Mouse (Mus musculus) intestine, embryonic 16.5 days (tissue): ENCODE data around the gene Tnpo3. TPM values are rescaled to one million over a fixed set of nuclear protein-coding genes. Genes with fewer than 3 reads are reported as not detected.

Experiments
- ATAC-seq: fragments of 200-750 bp; cut with Nextera tagmentation; 2 replicates; pipeline ENCODE4 v1.8.0; 2017; ENCODE audit warnings: moderate TSS enrichment, moderate library complexity
- H3K27ac ChIP-seq: fragments of 300-500 bp; sonication (generic); 2 replicates; pipeline ENCODE4 v1.5.1; 2014; ENCODE audit warnings: mild to moderate bottlenecking, low read length
- H3K27me3 ChIP-seq: fragments of 300-500 bp; sonication (generic); replicated peaks from 2 replicates; pipeline ENCODE4 v1.6.1; 2014; ENCODE audit warnings: low read length, control low read depth, mixed read lengths; ENCODE audit not compliant: control insufficient read depth, insufficient read depth
- H3K36me3 ChIP-seq: fragments of 300-500 bp; sonication (generic); 2 replicates; pipeline ENCODE4 v1.6.1; 2014; ENCODE audit warnings: low read length, control low read depth; ENCODE audit not compliant: control insufficient read depth, insufficient read depth
- H3K4me1 ChIP-seq: fragments of 300-500 bp; sonication (generic); 2 replicates; pipeline ENCODE4 v1.6.1; 2014; ENCODE audit warnings: low read length, control low read depth, mixed read lengths; ENCODE audit not compliant: control insufficient read depth, insufficient read depth
- H3K4me2 ChIP-seq: fragments of 300-500 bp; sonication (generic); 2 replicates; pipeline ENCODE4 v1.6.1; 2014; ENCODE audit warnings: low read depth, low read length, control low read depth
- H3K4me3 ChIP-seq: fragments of 300-500 bp; sonication (generic); 2 replicates; pipeline ENCODE4 v1.5.1; 2014; ENCODE audit warnings: mild to moderate bottlenecking, low read length
- H3K9ac ChIP-seq: fragments of 300-500 bp; sonication (generic); 2 replicates; pipeline ENCODE4 v1.6.1; 2014; ENCODE audit warnings: low read depth, low read length
- H3K9me3 ChIP-seq: fragments of 300-500 bp; sonication (generic); 2 replicates; pipeline ENCODE4 v1.6.1; 2016; ENCODE audit warnings: low read length, control low read depth; ENCODE audit not compliant: control insufficient read depth
- WGBS: fragments of 180-500 bp; shearing (Covaris S2); extraction: QIAGEN DNeasy Blood & Tissue Kit; methylation state at CpG from one replicate; pipeline ENCODE4 v1.1.7; 2014; 5-methylcytosine and 5-hydroxymethylcytosine counted together
- polyA plus RNA-seq: library from polyadenylated mRNA; unstranded; fragments of >200 nt; fragmentation: Nextera tagmentation; extraction: Ambion mirVana; gene quantifications from 2 replicates; pipeline ENCODE4 v1.2.1, GENCODE M21; 2015

Gene Tnpo3
- polyA plus RNA-seq, 1 experiment from 2014 or later = 71.3 TPM

DNA sequence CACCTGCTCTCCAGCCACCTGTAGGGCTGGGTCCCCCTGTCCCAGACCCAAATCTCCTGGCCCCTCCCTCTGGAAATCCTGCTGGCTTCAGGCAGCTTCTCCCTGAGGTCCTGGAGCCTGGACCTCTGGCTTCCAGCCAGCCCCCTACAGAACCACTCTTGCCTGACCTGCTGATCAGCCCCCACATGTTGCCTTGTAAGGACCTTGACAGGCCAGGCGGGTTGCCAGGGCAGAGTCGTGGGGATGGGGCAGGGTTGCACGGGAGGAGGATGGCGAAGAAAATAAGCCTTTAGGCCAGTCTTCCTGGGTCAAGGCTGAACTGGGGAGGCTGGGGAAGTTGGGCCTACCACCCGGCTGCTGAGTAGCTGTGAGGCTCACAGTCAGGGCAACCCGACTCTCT, 74.4 kb downstream of the Tnpo3 start:
- Histone ChIP-seq H3K27ac (no peak overlapping the region), H3K4me1 (no peaks in the 10 kb centered on the region), H3K27me3 (no peaks in the 10 kb centered on the region), H3K36me3 (no peaks in the 10 kb centered on the region; the same call in 1 of the 2 replicates), H3K4me3 (no peak overlapping the region), H3K9ac (no peak overlapping the region), H3K4me2 (no peak overlapping the region), H3K9me3 (no peaks in the 10 kb centered on the region)
- no peak for ATAC-seq
- 68% methylated on average over 6 of the region's 6 CpGs for WGBS

DNA sequence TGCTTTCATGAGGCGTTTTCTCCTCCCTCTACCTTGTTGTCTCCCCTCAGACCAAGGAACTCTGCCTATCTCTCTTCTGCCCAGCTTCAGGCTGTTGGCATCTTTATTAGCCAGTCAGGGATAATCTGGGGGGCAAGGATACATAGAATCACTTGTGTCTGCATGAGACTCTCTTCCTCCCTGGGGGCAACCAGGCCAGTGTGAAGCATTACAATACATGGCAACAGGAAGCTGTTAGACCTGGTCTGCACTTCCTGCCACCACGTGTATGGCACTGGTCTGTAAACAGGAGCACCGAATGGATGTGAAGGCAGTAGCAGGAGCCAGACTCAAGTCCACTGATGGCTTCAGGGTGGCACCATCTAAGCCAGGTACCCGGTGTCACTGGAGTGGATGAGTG, 79.6 kb downstream of the Tnpo3 start:
- no peak for ATAC-seq
- no peak overlapping the region for H3K27ac ChIP-seq
- no peak overlapping the region for H3K4me3 ChIP-seq
- H3K9me3 ChIP-seq = no peaks in the 10 kb centered on the region
- WGBS = 60% methylated on average over 4 of the region's 4 CpGs
- H3K36me3 ChIP-seq = no peaks in the 10 kb centered on the region
- H3K4me1 ChIP-seq = peaks cover 26% of the 10 kb centered on the region
- peaks cover 15% of the 10 kb centered on the region for H3K27me3 ChIP-seq
- H3K9ac ChIP-seq = no peak overlapping the region
- H3K4me2 ChIP-seq = no peak overlapping the region

DNA sequence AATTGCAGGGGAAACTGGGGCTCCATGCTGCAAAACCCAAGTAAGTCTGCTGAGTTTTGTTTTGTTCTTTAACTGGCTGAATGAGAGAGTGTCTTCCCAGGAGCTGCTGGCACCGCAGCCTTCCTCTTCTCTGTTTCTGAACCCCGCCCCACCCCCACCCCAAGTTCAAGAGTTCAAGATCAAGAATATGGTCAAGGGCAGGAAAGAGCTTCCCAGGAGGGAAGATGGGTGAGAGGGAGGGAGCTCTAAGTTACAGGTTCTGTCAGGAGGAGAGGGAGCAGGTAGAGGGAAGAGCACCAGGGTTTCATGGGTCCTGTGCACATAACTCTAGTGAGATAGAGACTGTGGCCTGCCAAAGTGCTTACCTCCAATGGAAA, 80.3 kb downstream of the Tnpo3 start:
- Histone ChIP-seq H3K4me1 (peaks cover 26% of the 10 kb centered on the region), H3K4me3 (no peak overlapping the region), H3K36me3 (no peaks in the 10 kb centered on the region), H3K9me3 (no peaks in the 10 kb centered on the region), H3K27ac (no peak overlapping the region), H3K4me2 (peak overlapping the region; percentile 8; the same call in 1 of the 2 replicates), H3K9ac (no peak overlapping the region), H3K27me3 (peaks cover 15% of the 10 kb centered on the region)
- ATAC-seq = no peak
- 35% methylated on average over 2 of the region's 2 CpGs for WGBS

DNA sequence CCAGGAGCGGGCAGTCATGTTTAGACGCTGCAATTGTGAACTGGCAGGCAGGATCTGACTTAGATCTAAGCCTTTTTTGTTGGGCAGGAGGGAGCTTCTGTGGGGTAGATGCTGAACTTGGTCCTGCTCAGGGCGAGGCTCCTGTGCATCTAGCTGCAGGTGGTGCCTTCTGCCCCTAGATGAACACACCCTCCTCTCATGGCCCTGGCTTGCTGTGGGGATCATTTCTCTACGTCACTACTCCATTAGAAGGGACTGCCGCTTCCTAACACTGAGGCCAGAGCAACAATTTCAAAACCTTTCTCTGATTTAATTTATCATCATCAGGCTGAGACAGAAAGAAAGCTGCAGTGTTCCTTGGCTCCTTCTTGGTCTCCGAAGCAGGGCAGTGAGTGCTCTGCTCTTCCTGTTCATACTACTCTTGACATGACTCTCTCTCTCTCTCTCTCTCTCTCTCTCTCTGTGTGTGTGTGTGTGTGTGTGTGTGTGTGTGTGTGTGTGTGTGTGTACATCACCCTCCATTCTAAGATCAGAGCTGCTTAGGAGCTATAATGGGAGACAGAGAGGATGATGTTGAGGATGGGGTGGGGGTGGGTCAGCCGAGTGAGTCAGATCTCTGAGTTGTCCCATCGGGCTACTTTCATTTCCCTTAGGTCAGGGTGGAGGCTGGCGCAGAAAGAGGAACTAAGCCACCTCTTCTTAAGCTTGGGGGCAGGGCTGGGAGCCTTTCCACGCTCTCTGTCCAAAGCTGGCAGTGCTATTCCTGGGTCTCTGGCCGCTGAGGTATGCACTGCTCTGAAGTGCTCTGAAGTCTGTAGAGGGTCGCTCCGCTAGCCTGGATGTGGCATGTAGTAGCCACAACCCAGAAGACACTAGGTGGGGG, 80.9 kb downstream of the Tnpo3 start:
- Histone ChIP-seq H3K9me3 (no peaks in the 10 kb centered on the region), H3K9ac (no peak overlapping the region), H3K36me3 (no peaks in the 10 kb centered on the region), H3K4me2 (0 out of 2 replicates have a peak overlapping the region, but pooled peaks have one; percentile 99), H3K27ac (no peak overlapping the region), H3K4me1 (peaks cover 29% of the 10 kb centered on the region), H3K27me3 (peaks cover 15% of the 10 kb centered on the region), H3K4me3 (no peak overlapping the region; the same call in 1 of the 2 replicates)
- WGBS = 33% methylated on average over 13 of the region's 13 CpGs
- ATAC-seq = no peak

DNA sequence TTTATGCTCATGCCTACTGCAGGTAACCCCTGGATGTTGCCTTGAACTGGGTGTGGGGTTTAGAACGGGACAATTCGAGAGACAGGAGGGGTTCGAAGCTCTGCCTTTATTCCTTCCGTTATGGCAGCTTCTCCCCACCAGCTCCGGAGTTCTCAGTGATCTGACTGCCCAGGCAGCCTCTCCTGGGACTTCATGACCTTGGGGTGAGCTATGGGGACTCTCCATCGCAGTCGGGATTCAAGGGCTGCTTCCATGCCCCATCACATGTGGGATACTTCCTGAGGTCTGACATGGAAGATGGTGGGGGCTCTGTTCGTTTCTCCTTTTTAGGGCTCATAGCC, 81.6 kb downstream of the Tnpo3 start:
- peak overlapping the region; percentile 99 for H3K4me2 ChIP-seq
- H3K36me3 ChIP-seq = no peaks in the 10 kb centered on the region
- H3K4me1 ChIP-seq = peaks cover 32% of the 10 kb centered on the region
- H3K27ac ChIP-seq = no peak overlapping the region
- peaks cover 15% of the 10 kb centered on the region for H3K27me3 ChIP-seq
- 11% methylated on average over 8 of the region's 8 CpGs for WGBS
- 0 out of 2 replicates have a peak, but pooled peaks have one; percentile 4 for ATAC-seq
- H3K9me3 ChIP-seq = no peaks in the 10 kb centered on the region
- H3K4me3 ChIP-seq = peak overlapping the region; percentile 66
- H3K9ac ChIP-seq = 0 out of 2 replicates have a peak overlapping the region, but pooled peaks have one; percentile 68

DNA sequence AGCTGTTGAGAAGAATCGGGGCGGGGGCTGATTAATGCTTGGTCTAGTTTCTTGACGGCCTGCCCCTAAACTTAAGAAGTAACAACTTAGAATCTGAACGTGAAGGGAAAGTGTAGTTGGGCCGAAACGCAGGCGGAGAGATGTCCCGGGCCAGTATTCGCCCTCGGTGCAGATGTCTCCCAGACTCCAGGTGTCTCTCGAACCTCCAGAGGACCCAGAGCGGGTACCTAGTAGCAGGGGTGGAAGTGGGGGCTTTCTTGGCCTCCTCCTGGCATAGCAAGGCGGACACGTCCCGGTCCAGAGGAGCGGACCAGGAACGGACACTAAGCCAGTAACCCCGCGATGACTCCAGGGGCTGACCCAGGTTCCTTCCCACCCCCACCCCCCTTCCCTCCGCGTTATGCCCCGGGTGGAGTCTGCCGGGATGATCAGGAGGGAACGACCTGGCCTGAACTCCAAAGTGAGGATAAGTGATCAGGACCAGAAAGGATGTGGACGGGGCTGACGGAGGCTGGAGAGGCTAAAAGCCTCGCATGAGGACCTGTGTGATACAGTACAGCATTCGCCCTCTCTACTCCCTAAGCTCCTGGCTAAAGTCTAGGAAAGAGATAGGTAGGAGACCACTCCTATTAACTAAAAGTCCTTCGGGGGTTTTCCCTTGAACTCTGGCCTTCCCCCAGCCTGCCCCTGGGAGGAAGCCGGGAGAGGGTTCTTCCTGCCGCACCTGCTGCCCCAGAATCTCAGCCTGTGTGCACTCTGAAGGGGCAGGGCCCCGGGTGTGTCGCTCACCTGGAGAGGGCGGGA, 82.1 kb downstream of the Tnpo3 start:
- H3K36me3 ChIP-seq = no peaks in the 10 kb centered on the region
- H3K4me2 ChIP-seq = peak overlapping the region; percentile 99
- H3K27ac ChIP-seq = no peak overlapping the region
- no peaks in the 10 kb centered on the region for H3K9me3 ChIP-seq
- ATAC-seq = peak; percentile 74
- H3K27me3 ChIP-seq = peaks cover 15% of the 10 kb centered on the region
- H3K4me1 ChIP-seq = peaks cover 36% of the 10 kb centered on the region
- WGBS = 6% methylated on average over 34 of the region's 34 CpGs
- peak overlapping the region; percentile 68; the same call in 1 of the 2 replicates for H3K9ac ChIP-seq
- H3K4me3 ChIP-seq = peak overlapping the region; percentile 66

DNA sequence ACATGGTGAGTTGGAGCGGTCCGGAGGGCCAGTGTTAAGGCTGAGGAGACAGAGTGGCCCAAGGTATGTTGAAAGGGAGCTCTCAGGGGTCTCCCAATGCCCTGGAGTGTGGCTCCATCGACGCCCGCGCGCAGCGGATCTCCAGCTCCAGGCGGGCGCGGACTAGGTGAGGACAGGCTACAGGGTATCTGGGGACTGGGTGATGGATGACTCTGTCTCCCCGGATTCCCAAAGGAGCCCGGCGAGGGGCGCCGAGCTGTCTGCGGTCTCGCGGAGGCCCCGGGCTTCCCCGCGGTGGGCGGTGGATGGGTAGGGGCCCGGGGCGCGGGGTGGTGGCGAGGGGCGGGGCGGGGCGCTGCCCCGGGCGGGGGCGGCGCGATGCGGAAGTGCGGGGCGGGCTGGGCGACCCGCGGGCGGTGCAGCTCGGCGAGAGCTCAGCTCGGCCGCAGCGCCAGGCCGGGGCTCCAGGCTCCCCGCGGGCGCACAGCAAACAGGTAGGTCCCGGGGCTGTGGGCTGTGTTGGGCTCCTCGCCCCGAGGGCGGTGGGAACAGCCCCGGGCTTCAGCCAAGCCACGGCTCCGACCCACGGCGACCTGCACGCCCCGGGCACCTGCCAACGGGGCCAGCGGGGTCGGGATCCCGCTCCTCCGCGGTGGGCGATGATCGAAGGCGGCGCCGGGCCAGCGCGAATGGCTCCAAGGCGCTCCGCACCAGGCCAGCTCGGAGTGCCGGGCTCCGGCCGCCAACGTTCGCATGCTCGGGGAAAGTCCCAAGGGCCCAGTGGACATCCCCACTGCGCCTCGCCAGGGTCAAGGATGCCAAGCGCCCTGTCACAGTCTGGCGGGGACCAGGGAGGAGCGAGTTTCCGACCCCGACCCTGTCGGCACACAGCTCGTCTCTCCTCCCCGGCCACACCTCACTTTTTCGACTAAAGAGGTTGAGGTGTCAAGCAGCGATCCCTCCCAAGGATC, 83.1 kb downstream of the Tnpo3 start, which contains the start of gene Irf5:
Gene Irf5, plus strand, starts transcription at position 345 of the 971 bp plus-strand sequence.
- H3K4me3 ChIP-seq = peak within 1 kb of the TSS; percentile 66
- peak within 1 kb of the TSS; percentile 99 for H3K4me2 ChIP-seq
- H3K36me3 ChIP-seq = no peaks in the 10 kb centered on the region
- H3K4me1 ChIP-seq = peaks cover 36% of the 10 kb centered on the region
- H3K9ac ChIP-seq = peak within 1 kb of the TSS; percentile 68
- no peak within 1 kb of the TSS for H3K27ac ChIP-seq
- H3K9me3 ChIP-seq = no peaks in the 10 kb centered on the region
- ATAC-seq = peak; percentile 29
- under 1% methylated on average over 69 of the region's 96 CpGs for WGBS
- peaks cover 15% of the 10 kb centered on the region for H3K27me3 ChIP-seq

DNA sequence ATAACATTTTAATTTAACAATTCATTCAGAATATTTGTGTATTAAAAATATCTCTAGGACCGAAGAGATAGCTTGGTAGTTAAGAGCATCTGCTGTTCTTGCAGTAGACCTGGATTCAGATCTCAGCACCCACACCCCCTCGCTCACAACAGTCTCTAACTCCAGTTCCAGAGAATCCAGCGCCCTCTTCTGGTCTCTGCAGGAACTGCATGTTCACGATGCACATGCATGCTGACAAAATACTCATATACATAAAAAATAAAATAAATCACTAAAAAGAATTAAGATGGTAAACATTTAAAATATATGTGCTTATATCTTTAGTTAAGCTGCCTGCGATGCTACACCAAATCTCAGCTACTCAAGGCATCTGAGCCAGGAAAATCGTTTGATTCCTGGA, 84.4 kb downstream of the Tnpo3 start:
- H3K4me1 ChIP-seq = peaks cover 36% of the 10 kb centered on the region
- no peak for ATAC-seq

More for the DNA sequence above, 84.4 kb downstream of the Tnpo3 start:
- Histone ChIP-seq H3K4me3 (no peak overlapping the region), H3K27me3 (peaks cover 15% of the 10 kb centered on the region), H3K36me3 (no peaks in the 10 kb centered on the region), H3K27ac (no peak overlapping the region), H3K9me3 (no peaks in the 10 kb centered on the region), H3K9ac (no peak overlapping the region), H3K4me2 (no peak overlapping the region)
- 72% methylated on average over 6 of the region's 6 CpGs for WGBS
